Mouse (Mus musculus) kidney, postnatal 0 days (tissue): ENCODE measurements around the gene Golga5. TPM values are rescaled to one million over a fixed set of nuclear protein-coding genes. Genes with fewer than 3 reads are reported as not detected.

ENCODE experiments used
- ATAC-seq: fragments of 200-750 bp; cut with Nextera tagmentation; replicated peaks from 2 replicates; pipeline ENCODE4 v1.8.0; 2017; ENCODE audit warnings: low read depth, moderate number of reproducible peaks, moderate TSS enrichment, moderate library complexity; ENCODE audit not compliant: low FRiP score
- DNase-seq: peaks from one replicate; pipeline ENCODE4 v3.0.0-alpha.2; 2016; ENCODE audit warnings: low spot score
- H3K27ac ChIP-seq: fragments of 300-500 bp; sonication (generic); 2 replicates; pipeline ENCODE4 v1.5.1; 2014; ENCODE audit warnings: mild to moderate bottlenecking
- H3K27me3 ChIP-seq: fragments of 300-500 bp; sonication (generic); 2 replicates; pipeline ENCODE4 v1.6.1; 2014; ENCODE audit warnings: low read length, mixed read lengths; ENCODE audit not compliant: insufficient read depth
- H3K36me3 ChIP-seq: fragments of 300-500 bp; sonication (generic); 2 replicates; pipeline ENCODE4 v1.6.1; 2014; ENCODE audit warnings: low read length, mixed read lengths; ENCODE audit not compliant: insufficient read depth
- H3K4me1 ChIP-seq: fragments of 300-500 bp; sonication (generic); replicated peaks from 2 replicates; pipeline ENCODE4 v1.6.1; 2014; ENCODE audit warnings: antibody characterized with exemption, low read length, mixed read lengths; ENCODE audit not compliant: insufficient read depth
- H3K4me2 ChIP-seq: fragments of 300-500 bp; sonication (generic); 2 replicates; pipeline ENCODE4 v1.6.1; 2014; ENCODE audit warnings: mild to moderate bottlenecking, low read length, moderate library complexity, mixed read lengths
- H3K4me3 ChIP-seq: fragments of 300-500 bp; sonication (generic); replicated peaks from 2 replicates; pipeline ENCODE4 v1.5.1; 2014; ENCODE audit warnings: low read depth, low read length
- H3K9ac ChIP-seq: fragments of 300-500 bp; sonication (generic); 2 replicates; pipeline ENCODE4 v1.6.1; 2014; ENCODE audit warnings: low read depth, low read length
- H3K9me3 ChIP-seq: fragments of 300-500 bp; sonication (generic); replicated peaks from 2 replicates; pipeline ENCODE4 v1.6.1; 2016; ENCODE audit warnings: low read length, inconsistent platforms, mixed read lengths
- CTCF ChIP-seq: IDR thresholded peaks from 2 replicates; pipeline ENCODE4 v1.5.1; 2016; ENCODE audit warnings: antibody characterized with exemption, low read depth, mild to moderate bottlenecking, moderate library complexity
- WGBS: fragments of 180-500 bp; shearing (Covaris S2); extraction: QIAGEN DNeasy Blood & Tissue Kit; methylation state at CpG from one replicate; pipeline ENCODE4 v1.1.7; 2014; 5-methylcytosine and 5-hydroxymethylcytosine counted together
- polyA plus RNA-seq: library from polyadenylated mRNA; unstranded; fragments of >200 nt; fragmentation: Nextera tagmentation; extraction: Ambion mirVana; gene quantifications from 2 replicates; pipeline ENCODE4 v1.2.1, GENCODE M21; 2015

Golga5 gene
- polyA plus RNA-seq, 1 experiment from 2014 or later: 36.4 TPM

DNA sequence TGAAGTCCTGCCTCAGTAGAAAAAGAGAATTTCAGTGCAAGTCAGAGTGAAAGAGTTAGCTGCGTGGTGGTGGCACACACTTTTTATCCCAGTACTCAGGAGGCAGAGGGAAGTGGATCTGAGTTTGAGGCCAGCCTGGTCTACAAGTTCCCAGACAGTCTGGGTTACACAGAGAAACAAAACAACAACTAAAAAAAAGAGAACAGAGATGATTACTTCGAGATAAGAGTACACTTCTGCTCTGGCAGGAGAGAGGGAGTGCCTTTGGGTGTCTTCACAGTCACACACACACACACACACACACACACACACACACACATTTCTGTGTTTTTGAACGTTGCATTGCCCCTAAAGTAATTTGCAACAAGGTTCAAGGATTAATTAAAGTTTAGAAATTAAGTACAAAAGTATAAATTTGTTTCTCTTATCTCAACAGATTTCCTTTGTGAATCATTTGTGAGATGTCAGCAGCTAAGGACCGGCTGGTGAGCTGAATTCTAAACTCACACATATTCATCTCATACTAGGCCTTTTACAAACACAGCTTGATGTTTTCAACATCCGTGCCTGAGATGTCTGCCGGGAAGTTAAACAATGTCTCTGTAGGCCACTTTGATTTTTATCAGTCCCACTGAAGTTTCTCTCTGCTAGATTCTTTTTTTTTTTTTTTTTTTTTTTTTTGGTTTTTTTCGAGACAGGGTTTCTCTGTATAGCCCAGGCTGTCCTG lies 12.3 kb upstream of the Golga5 start:
- ATAC-seq (no peak), DNase-seq (no peak)
- WGBS: 62% methylated on average over 7 of the region's 7 CpGs

DNA sequence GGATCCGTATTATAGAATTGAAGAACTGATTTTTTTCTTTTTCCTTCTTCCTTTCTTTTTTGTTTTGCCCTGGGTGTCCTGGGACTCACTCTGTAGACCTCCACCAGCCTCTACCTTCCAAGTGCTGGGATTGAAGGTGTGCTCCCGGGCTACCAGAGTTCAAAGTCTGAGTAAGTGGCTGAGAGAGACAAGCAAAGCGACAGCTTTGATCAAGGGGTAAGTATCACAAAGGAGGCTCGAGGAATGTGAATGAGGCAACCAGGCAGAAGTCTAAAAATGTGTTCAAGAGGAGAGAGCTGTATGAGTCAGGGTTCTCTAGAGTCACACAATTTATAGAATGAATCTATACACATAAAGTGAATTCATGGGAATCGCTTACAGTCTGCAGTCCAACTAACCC lies 8.9 kb upstream of the Golga5 start:
- no peaks in the 10 kb centered on the region for H3K27me3 ChIP-seq
- TF ChIP-seq CTCF: no peak
- DNase-seq: no peak
- no peak overlapping the region for H3K9ac ChIP-seq
- no peak overlapping the region for H3K27ac ChIP-seq
- H3K36me3 ChIP-seq: no peaks in the 10 kb centered on the region
- no peaks in the 10 kb centered on the region for H3K9me3 ChIP-seq
- no peak overlapping the region for H3K4me2 ChIP-seq
- ATAC-seq: no peak
- no peaks in the 10 kb centered on the region for H3K4me1 ChIP-seq
- 75% methylated on average over 5 of the region's 5 CpGs for WGBS
- no peak overlapping the region for H3K4me3 ChIP-seq

More for the DNA sequence above, 12.3 kb upstream of the Golga5 start:
- TF ChIP-seq CTCF: no peak
- no peak overlapping the region for H3K9ac ChIP-seq
- no peaks in the 10 kb centered on the region for H3K4me1 ChIP-seq
- no peaks in the 10 kb centered on the region for H3K9me3 ChIP-seq
- H3K36me3 ChIP-seq: no peaks in the 10 kb centered on the region
- no peak overlapping the region for H3K4me3 ChIP-seq
- H3K27ac ChIP-seq: no peak overlapping the region
- no peaks in the 10 kb centered on the region for H3K27me3 ChIP-seq
- H3K4me2 ChIP-seq: no peak overlapping the region

DNA sequence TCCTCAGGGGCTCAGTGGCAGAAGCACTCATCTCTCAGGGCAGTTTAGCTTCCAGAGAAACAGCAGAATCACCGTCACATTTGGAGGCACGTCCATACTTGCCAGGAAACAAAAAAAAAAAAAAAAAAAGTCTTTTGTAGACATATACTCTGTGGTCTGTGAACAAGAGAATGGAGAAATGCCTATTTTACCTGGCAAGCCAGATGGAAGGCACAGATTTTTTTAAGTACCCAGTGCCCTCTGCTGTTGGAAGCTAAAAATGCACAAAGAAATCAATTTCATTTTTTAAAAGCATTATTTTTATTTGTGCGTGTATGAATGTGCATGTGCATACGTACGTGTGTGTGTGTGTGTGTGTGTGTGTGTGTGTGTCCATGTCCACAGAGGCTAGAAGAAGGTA lies 7.8 kb upstream of the Golga5 start:
- ATAC-seq (no peak), DNase-seq (peak; percentile 52)
- H3K4me3 ChIP-seq: no peak overlapping the region
- H3K9me3 ChIP-seq: no peaks in the 10 kb centered on the region
- no peak overlapping the region for H3K4me2 ChIP-seq
- H3K27ac ChIP-seq: no peak overlapping the region
- WGBS: 65% methylated on average over 5 of the region's 5 CpGs
- H3K27me3 ChIP-seq: no peaks in the 10 kb centered on the region
- no peaks in the 10 kb centered on the region for H3K4me1 ChIP-seq
- H3K9ac ChIP-seq: no peak overlapping the region
- no peaks in the 10 kb centered on the region for H3K36me3 ChIP-seq
- peak; percentile 75 for TF ChIP-seq CTCF

DNA sequence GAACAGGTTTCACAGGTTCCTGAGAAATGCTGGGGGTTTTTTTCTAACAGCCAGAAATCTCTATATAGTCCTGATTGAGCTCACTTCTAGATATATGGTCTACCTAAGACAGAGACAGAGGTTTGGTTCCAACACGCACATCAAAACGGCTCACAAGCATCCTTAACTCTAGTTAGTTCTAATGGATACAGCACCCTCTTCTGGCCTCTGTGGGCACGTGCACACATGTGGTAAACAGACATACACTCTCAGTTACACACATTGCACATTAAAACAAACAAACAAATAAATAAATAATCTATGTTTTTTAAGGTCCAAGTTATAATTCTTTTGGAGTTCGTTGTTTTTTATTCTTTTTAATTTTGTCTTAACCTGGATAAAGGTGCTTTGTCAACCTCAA lies 4.3 kb upstream of the Golga5 start:
- ATAC-seq: no peak

GRCm38 (mm10) chr12:102468136-102468535 lies 799 bp upstream of the Golga5 start:
- Histone ChIP-seq H3K27me3 (no peaks in the 10 kb centered on the region), H3K9ac (no peak overlapping the region), H3K27ac (no peak overlapping the region), H3K4me3 (no peak overlapping the region), H3K9me3 (no peaks in the 10 kb centered on the region), H3K4me2 (no peak overlapping the region), H3K36me3 (no peaks in the 10 kb centered on the region; the same call in 1 of the 2 replicates), H3K4me1 (0 out of 2 replicates have a peak, but pooled peaks cover 3% of the 10 kb centered on the region)
- WGBS: 80% methylated on average over 1 of the region's 1 CpGs
- no peak; the same call in 1 of the 2 replicates for TF ChIP-seq CTCF
- DNase-seq (no peak), ATAC-seq (no peak)

More for the DNA sequence above, 4.3 kb upstream of the Golga5 start:
- Histone ChIP-seq H3K4me3 (no peak overlapping the region), H3K9ac (no peak overlapping the region), H3K9me3 (no peaks in the 10 kb centered on the region), H3K27ac (no peak overlapping the region), H3K27me3 (no peaks in the 10 kb centered on the region), H3K4me2 (no peak overlapping the region), H3K36me3 (no peaks in the 10 kb centered on the region), H3K4me1 (no peaks in the 10 kb centered on the region)
- no peak for DNase-seq
- 62% methylated on average over 4 of the region's 4 CpGs for WGBS
- TF ChIP-seq CTCF: peak; percentile 52; the same call in 1 of the 2 replicates

DNA sequence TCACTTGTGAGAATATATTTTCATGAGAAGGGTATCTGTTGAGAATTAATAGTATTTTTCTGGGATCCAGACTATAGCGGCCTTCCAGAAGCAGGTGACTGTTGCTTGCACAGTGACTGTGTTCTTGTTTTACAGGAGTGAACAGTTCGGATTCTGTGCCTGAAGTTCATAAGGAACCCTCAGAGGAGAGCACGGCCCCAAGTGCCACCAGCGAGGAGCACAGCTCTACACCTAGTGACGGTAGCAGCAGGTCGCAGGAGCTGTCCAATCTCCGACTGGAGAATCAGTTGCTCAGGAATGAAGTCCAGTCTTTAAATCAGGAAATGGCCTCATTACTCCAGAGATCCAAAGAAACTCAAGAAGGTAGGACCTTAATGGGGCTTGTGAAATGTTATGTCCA lies 5.5 kb downstream of the Golga5 start:
- H3K27ac ChIP-seq: no peak overlapping the region
- 92% methylated on average over 7 of the region's 7 CpGs for WGBS
- TF ChIP-seq CTCF: no peak
- no peak overlapping the region for H3K9ac ChIP-seq
- H3K9me3 ChIP-seq: no peaks in the 10 kb centered on the region
- ATAC-seq: no peak
- no peaks in the 10 kb centered on the region for H3K27me3 ChIP-seq
- no peak for DNase-seq
- H3K4me3 ChIP-seq: no peak overlapping the region
- 0 out of 2 replicates have a peak, but pooled peaks cover 3% of the 10 kb centered on the region for H3K4me1 ChIP-seq
- no peak overlapping the region for H3K4me2 ChIP-seq
- peaks cover 29% of the 10 kb centered on the region for H3K36me3 ChIP-seq

- Histone ChIP-seq H3K9me3 (no peaks in the 10 kb centered on the region), H3K27ac (no peak overlapping the region), H3K27me3 (no peaks in the 10 kb centered on the region), H3K4me2 (no peak overlapping the region), H3K36me3 (peaks cover 56% of the 10 kb centered on the region), H3K9ac (no peak overlapping the region), H3K4me1 (no peaks in the 10 kb centered on the region), H3K4me3 (no peak overlapping the region)
- no peak for TF ChIP-seq CTCF
- 81% methylated on average over 4 of the region's 4 CpGs for WGBS
- ATAC-seq (no peak), DNase-seq (no peak)
Measured at GRCm38 (mm10) chr12:102480481-102480880, 11.5 kb downstream of the Golga5 start.
